Mouse (Mus musculus) midbrain, postnatal 0 days (tissue): ENCODE measurements around the gene Rhoh. TPM values are rescaled to one million over a fixed set of nuclear protein-coding genes. Genes with fewer than 3 reads are reported as not detected.

Source experiments
- ATAC-seq: fragments of 200-750 bp; cut with Nextera tagmentation; 2 replicates; pipeline ENCODE4 v1.8.0; 2017; ENCODE audit warnings: moderate number of reproducible peaks, mild to moderate bottlenecking, moderate TSS enrichment, moderate library complexity; ENCODE audit not compliant: low FRiP score
- DNase-seq: peaks from one replicate; pipeline ENCODE4 v3.0.0-alpha.2; 2015; ENCODE audit warnings: low spot score
- H3K27ac ChIP-seq: fragments of 300-500 bp; sonication (generic); 2 replicates; pipeline ENCODE4 v1.5.1; 2014; ENCODE audit warnings: low read depth, mild to moderate bottlenecking, low read length, mixed read lengths
- H3K27me3 ChIP-seq: fragments of 300-500 bp; sonication (generic); 2 replicates; pipeline ENCODE4 v1.6.1; 2014; ENCODE audit warnings: low read length, control low read depth, mixed read lengths; ENCODE audit not compliant: insufficient read depth
- H3K36me3 ChIP-seq: fragments of 300-500 bp; sonication (generic); 2 replicates; pipeline ENCODE4 v1.6.1; 2014; ENCODE audit warnings: low read length, control low read depth, mixed read lengths; ENCODE audit not compliant: insufficient read depth
- H3K4me1 ChIP-seq: fragments of 300-500 bp; sonication (generic); 2 replicates; pipeline ENCODE4 v1.6.1; 2014; ENCODE audit warnings: mild to moderate bottlenecking, control low read depth, antibody characterized with exemption, low read length, mixed read lengths; ENCODE audit not compliant: insufficient read depth
- H3K4me2 ChIP-seq: fragments of 300-500 bp; sonication (generic); 2 replicates; pipeline ENCODE4 v1.6.1; 2014; ENCODE audit warnings: low read depth, mild to moderate bottlenecking, low read length, mixed read lengths; ENCODE audit not compliant: poor library complexity, severe bottlenecking
- H3K4me3 ChIP-seq: fragments of 300-500 bp; sonication (generic); 2 replicates; pipeline ENCODE4 v1.5.1; 2014; ENCODE audit warnings: low read depth, mild to moderate bottlenecking, low read length, moderate library complexity
- H3K9ac ChIP-seq: fragments of 300-500 bp; sonication (generic); replicated peaks from 2 replicates; pipeline ENCODE4 v1.6.1; 2014; ENCODE audit warnings: mild to moderate bottlenecking, low read length, moderate library complexity, mixed read lengths; ENCODE audit not compliant: poor library complexity, severe bottlenecking
- H3K9me3 ChIP-seq: fragments of 300-500 bp; sonication (generic); 2 replicates; pipeline ENCODE4 v1.6.1; 2016; ENCODE audit warnings: low read length, control low read depth
- CTCF ChIP-seq: IDR thresholded peaks from 2 replicates; pipeline ENCODE4 v1.5.1; 2016; ENCODE audit warnings: antibody characterized with exemption, mild to moderate bottlenecking
- WGBS: fragments of 180-500 bp; shearing (Covaris S2); extraction: QIAGEN DNeasy Blood & Tissue Kit; methylation state at CpG from one replicate; pipeline ENCODE4 v1.1.7; 2014; 5-methylcytosine and 5-hydroxymethylcytosine counted together
- polyA plus RNA-seq: library from polyadenylated mRNA; unstranded; fragments of >200 nt; fragmentation: Nextera tagmentation; extraction: Ambion mirVana; gene quantifications from 2 replicates; pipeline ENCODE4 v1.2.1, GENCODE M21; 2015
- total RNA-seq: library from RNA; depleted of rRNA; stranded (reverse); fragments of >200 nt; gene quantifications from 2 replicates; pipeline ENCODE4 v1.2.3, GENCODE M21; 2014

Gene Rhoh
- total and polyA plus RNA-seq, 2 experiments from 2014 or later, result 0.33 to 0.51 TPM

DNA sequence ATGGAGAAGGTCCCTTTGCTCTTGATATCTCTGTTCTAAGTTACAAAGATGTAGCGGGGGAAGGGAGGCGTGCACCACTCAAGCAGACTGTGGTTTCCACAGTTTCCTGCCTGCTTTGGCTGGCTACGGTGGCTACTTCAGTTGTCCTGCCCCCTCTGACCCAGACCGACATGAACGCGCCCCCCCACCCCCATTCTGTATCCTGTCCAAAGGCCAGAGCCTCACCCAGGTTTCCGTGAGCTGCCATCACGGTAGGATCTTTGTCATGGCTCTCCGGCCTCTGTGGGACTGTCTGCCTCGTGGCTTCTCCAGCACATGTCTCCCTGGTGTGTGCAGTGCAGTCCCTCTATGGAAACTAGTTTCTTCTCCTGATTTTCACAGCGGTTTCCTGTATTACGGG is 58.3 kb downstream of the Rhoh start:
- Histone ChIP-seq H3K9me3 (no peaks in the 10 kb centered on the region), H3K4me1 (peaks cover 10% of the 10 kb centered on the region), H3K4me3 (no peak overlapping the region), H3K4me2 (no peak overlapping the region), H3K9ac (no peak overlapping the region), H3K27ac (peak overlapping the region; percentile 74; the same call in 1 of the 2 replicates), H3K27me3 (no peaks in the 10 kb centered on the region), H3K36me3 (no peaks in the 10 kb centered on the region)
- WGBS, result 83% methylated on average over 12 of the region's 12 CpGs
- TF ChIP-seq CTCF, result no peak
- DNase-seq (no peak), ATAC-seq (peak; percentile 21; the same call in 1 of the 2 replicates)

DNA sequence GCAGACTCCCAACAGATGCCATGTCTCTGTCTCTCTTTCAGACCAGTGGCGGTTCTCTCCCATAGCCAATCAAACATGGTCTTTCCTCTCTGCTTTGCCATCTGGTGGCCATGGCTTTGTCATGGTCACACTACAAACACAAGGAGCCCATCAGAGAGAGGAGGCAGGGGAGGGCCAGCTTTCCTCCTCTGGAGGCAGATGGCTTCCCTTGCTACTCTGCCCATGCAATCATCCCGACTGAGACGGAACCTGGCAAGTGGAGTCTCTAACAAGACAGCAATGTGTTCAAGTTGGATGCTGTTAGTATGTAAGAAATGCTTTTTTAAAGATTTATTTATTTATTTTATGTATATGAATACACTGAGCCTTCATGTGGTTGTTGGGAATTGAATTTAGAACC is 58.9 kb downstream of the Rhoh start:
- 99% methylated on average over 3 of the region's 3 CpGs for WGBS
- Histone ChIP-seq H3K9me3 (no peaks in the 10 kb centered on the region), H3K4me3 (no peak overlapping the region), H3K9ac (no peak overlapping the region), H3K4me1 (peaks cover 10% of the 10 kb centered on the region), H3K4me2 (no peak overlapping the region), H3K27ac (no peak overlapping the region), H3K36me3 (no peaks in the 10 kb centered on the region), H3K27me3 (no peaks in the 10 kb centered on the region)
- DNase-seq (no peak), ATAC-seq (no peak)
- TF ChIP-seq CTCF, result no peak

DNA sequence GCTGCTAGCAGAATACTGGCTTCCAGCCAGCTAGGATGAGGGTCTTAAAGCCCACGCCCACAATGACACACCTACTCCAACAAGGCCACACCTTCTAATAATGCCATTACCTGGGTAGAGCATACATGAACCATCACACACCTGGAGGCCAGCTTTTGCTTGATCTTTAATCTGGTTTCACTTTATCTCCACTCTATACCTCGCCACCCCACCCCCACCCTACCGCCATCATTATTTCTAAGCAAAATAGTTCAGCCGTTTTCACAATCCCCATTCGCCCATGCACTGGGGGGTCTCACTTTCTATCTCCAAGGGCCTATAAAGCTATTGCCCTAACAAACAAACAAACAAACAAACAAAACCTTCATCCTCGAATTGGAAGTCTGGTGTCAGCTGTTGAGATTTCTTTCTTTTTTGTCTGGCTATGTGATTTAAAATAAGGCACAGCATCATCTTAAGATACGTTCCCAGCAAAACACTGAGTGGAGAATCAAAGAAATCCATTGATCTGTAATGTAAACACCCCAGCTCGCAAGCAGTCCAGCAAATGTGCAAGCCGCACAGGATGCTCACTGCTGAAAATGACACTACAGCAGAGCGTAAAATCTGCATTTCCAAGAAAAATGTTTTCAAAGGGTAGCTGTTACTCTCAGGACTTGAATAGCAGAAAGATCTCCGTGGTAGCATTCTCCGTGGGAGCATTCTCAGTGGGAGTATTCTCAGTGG is 59.9 kb downstream of the Rhoh start:
- Histone ChIP-seq H3K4me3 (no peak overlapping the region), H3K27me3 (no peaks in the 10 kb centered on the region), H3K4me1 (peaks cover 10% of the 10 kb centered on the region), H3K4me2 (no peak overlapping the region), H3K9ac (no peak overlapping the region), H3K36me3 (no peaks in the 10 kb centered on the region), H3K9me3 (no peaks in the 10 kb centered on the region), H3K27ac (peak overlapping the region; percentile 51; the same call in 1 of the 2 replicates)
- no peak for ATAC-seq
- WGBS, result 57% methylated on average over 12 of the region's 12 CpGs
- DNase-seq, result no peak
- no peak for TF ChIP-seq CTCF

DNA sequence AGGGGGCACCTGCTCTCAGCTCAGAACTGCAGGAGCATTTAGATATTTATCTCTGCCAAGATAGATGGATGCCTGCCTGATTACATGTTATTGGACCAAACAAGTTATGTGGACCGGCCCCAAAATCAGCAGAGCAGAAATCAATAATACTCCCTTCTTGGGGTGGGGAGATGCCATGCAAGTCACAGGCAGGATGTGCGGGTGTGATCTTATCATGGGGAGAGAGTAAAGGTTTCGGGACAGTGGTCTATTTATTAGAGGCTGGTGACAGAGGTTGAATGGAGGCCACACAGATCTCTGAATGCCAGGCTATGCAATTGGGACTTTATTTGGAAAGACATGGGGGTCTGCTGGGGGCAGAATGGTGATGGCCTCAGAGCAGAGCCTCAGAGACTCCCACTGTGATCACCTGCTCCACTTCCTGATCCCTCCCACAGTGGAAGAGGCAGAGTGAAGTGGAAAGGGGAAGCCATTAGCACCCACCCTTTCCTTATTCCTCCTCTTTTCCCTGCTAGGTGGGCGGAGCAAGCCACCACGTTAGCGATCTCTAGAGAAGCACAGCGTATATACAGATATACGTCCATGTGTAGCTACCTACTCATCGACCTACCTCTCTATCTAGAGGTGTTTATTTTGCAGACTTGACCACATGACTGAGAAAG is 60.6 kb downstream of the Rhoh start:
- TF ChIP-seq CTCF, result no peak
- no peaks in the 10 kb centered on the region for H3K27me3 ChIP-seq
- H3K27ac ChIP-seq, result peak overlapping the region; percentile 51; the same call in 1 of the 2 replicates
- no peak for DNase-seq
- H3K4me1 ChIP-seq, result peaks cover 10% of the 10 kb centered on the region
- no peak overlapping the region for H3K4me3 ChIP-seq
- H3K4me2 ChIP-seq, result no peak overlapping the region
- no peaks in the 10 kb centered on the region for H3K36me3 ChIP-seq
- no peak for ATAC-seq
- no peak overlapping the region for H3K9ac ChIP-seq
- WGBS, result 76% methylated on average over 9 of the region's 9 CpGs
- no peaks in the 10 kb centered on the region for H3K9me3 ChIP-seq

DNA sequence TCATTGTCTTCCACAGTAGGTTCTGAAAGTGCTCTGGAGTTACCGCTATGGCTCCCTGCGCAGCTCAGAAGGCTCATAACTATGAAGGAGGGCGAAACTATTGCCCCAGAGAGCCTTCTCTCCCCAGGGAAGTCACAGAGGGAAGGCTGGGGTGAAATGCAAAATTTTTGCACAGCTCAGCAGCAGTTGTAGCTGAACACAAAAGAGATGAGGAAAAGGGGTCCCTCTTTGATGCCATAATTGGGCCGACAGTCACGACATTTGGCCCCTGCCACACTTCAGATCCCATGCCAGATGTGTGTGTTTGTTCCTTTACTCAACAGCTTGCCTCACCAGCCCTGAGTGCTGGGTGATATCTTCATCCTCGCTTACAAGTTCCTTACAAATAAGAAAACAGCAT is 65.7 kb downstream of the Rhoh start:
- no peak overlapping the region for H3K4me3 ChIP-seq
- no peak overlapping the region for H3K9ac ChIP-seq
- H3K27me3 ChIP-seq, result no peaks in the 10 kb centered on the region
- no peak overlapping the region for H3K27ac ChIP-seq
- H3K36me3 ChIP-seq, result no peaks in the 10 kb centered on the region
- no peak for ATAC-seq
- H3K9me3 ChIP-seq, result no peaks in the 10 kb centered on the region
- no peak for TF ChIP-seq CTCF
- WGBS, result 87% methylated on average over 6 of the region's 6 CpGs
- H3K4me1 ChIP-seq, result no peaks in the 10 kb centered on the region
- no peak overlapping the region for H3K4me2 ChIP-seq
- DNase-seq, result no peak

DNA sequence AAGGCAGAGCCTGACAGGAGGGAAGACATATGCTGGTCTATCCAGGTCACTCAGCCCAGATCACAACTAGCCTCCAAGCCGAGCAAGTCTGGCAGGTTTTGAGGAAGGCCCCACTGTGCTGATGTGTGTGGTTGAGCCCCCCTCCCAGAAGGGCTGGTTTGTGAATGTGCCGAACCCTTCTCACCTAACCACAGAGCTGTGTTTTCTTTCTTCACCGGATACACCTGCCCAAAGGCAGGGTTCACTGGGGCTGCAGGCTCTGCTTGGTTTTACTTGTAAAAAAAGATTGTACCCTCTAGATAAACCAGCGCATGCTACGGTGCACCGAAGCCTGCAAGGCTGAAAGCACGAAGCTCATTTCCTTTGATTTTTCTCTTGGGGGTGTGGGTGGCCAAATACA is 68.1 kb downstream of the Rhoh start:
- Histone ChIP-seq H3K4me1 (no peaks in the 10 kb centered on the region), H3K27me3 (no peaks in the 10 kb centered on the region), H3K4me2 (no peak overlapping the region), H3K9ac (no peak overlapping the region), H3K4me3 (no peak overlapping the region), H3K27ac (no peak overlapping the region), H3K36me3 (no peaks in the 10 kb centered on the region), H3K9me3 (no peaks in the 10 kb centered on the region)
- WGBS, result 82% methylated on average over 7 of the region's 7 CpGs
- no peak for TF ChIP-seq CTCF
- DNase-seq (no peak), ATAC-seq (no peak)
